Mouse (Mus musculus) liver, adult 2 months (tissue): ENCODE results near the gene Sh3pxd2a. TPM values are rescaled to one million over a fixed set of nuclear protein-coding genes. Genes with fewer than 3 reads are reported as not detected.

Experiments used
- DNase-seq: peaks from one replicate; pipeline ENCODE4 v3.0.0-alpha.2; 2011; ENCODE audit warnings: low read depth, low spot score; ENCODE audit errors: extremely low read depth
- H3K27ac ChIP-seq: fragments of 200-500 bp; replicated peaks from 2 replicates; pipeline ENCODE4 v1.5.1; 2012; ENCODE audit warnings: low read depth, mild to moderate bottlenecking, control low read depth, inconsistent platforms, low read length; ENCODE audit not compliant: insufficient read depth
- H3K27me3 ChIP-seq: fragments of 200-500 bp; 2 replicates; pipeline ENCODE4 v1.6.1; 2012; ENCODE audit warnings: mild to moderate bottlenecking, moderate library complexity, low read length, inconsistent platforms; ENCODE audit not compliant: control insufficient read depth, insufficient read depth
- H3K36me3 ChIP-seq: fragments of 200-500 bp; 2 replicates; pipeline ENCODE4 v1.6.1; 2012; ENCODE audit warnings: low read length, inconsistent platforms; ENCODE audit not compliant: control insufficient read depth, insufficient read depth
- H3K4me1 ChIP-seq: fragments of 200-500 bp; 2 replicates; pipeline ENCODE4 v1.6.1; 2011; ENCODE audit warnings: low read length; ENCODE audit not compliant: control insufficient read depth, insufficient read depth
- H3K4me3 ChIP-seq: fragments of 200-500 bp; 2 replicates; pipeline ENCODE4 v1.5.1; 2011; ENCODE audit warnings: low read depth, mild to moderate bottlenecking, control low read depth, low read length, moderate library complexity; ENCODE audit not compliant: insufficient read depth
- H3K79me2 ChIP-seq: fragments of 200-500 bp; 2 replicates; pipeline ENCODE4 v1.6.1; 2012; ENCODE audit warnings: inconsistent platforms, mild to moderate bottlenecking, low read length, moderate library complexity; ENCODE audit not compliant: control insufficient read depth, insufficient read depth
- H3K9ac ChIP-seq: fragments of 200-500 bp; 2 replicates; pipeline ENCODE4 v1.6.1; 2012; ENCODE audit warnings: low read depth, mild to moderate bottlenecking, control low read depth, inconsistent platforms, low read length
- CTCF ChIP-seq: fragments of 200-500 bp; IDR thresholded peaks from 2 replicates; pipeline ENCODE4 v1.5.1; 2011; ENCODE audit warnings: low read depth, low read length, control low read depth
- POLR2A ChIP-seq: fragments of 200-500 bp; IDR thresholded peaks from 2 replicates; pipeline ENCODE4 v1.6.1; 2011; ENCODE audit warnings: low read length, control low read depth; ENCODE audit not compliant: insufficient read depth; ENCODE audit errors: extremely low read depth
- WGBS: fragments of 180-500 bp; shearing (Covaris S2); methylation state at CpG from one replicate; pipeline ENCODE4 v1.1.7; 2018; 5-methylcytosine and 5-hydroxymethylcytosine counted together
- polyA plus RNA-seq: library from polyadenylated mRNA; depleted of rRNA; stranded (reverse); fragments of >200 nt; gene quantifications from 2 replicates; pipeline ENCODE4 v1.2.3, GENCODE M21; 2012
- total RNA-seq: library from RNA; depleted of rRNA; stranded (reverse); fragments of >200 nt; gene quantifications from 2 replicates; pipeline ENCODE4 v1.2.3, GENCODE M21; 2014

Gene Sh3pxd2a
- total and polyA plus RNA-seq, 2 experiments: 4.2 to 10.0 TPM

- Histone ChIP-seq H3K4me1 (peaks cover 6% of the 10 kb centered on the region; the same call in 1 of the 2 replicates), H3K36me3 (no peaks in the 10 kb centered on the region), H3K9ac (no peak overlapping the region), H3K79me2 (no peaks in the 10 kb centered on the region), H3K4me3 (no peak overlapping the region; the same call in 1 of the 2 replicates), H3K27me3 (peaks cover 9% of the 10 kb centered on the region), H3K27ac (no peak overlapping the region)
- WGBS: 5% methylated on average over 90 of the region's 90 CpGs
- no peak for DNase-seq
- TF ChIP-seq CTCF (no peak), POLR2A (no peak)
Observed at GRCm38 (mm10) chr19:47253053-47253628, 211.1 kb downstream of the Sh3pxd2a start.

- Histone ChIP-seq H3K79me2 (no peaks in the 10 kb centered on the region), H3K4me3 (no peak overlapping the region), H3K27me3 (peaks cover 9% of the 10 kb centered on the region), H3K9ac (no peak overlapping the region), H3K27ac (no peak overlapping the region), H3K36me3 (no peaks in the 10 kb centered on the region), H3K4me1 (peaks cover 8% of the 10 kb centered on the region; the same call in 1 of the 2 replicates)
- DNase-seq: no peak
- 84% methylated on average over 6 of the region's 6 CpGs for WGBS
- no peak for TF ChIP-seq POLR2A
- no peak for TF ChIP-seq CTCF
Observed at GRCm38 (mm10) chr19:47250931-47251330, 213.3 kb downstream of the Sh3pxd2a start.

GRCm38 (mm10) chr19:47248906-47249568 lies 215.2 kb downstream of the Sh3pxd2a start:
- Histone ChIP-seq H3K27ac (peak overlapping the region; percentile 30), H3K27me3 (peaks cover 9% of the 10 kb centered on the region), H3K9ac (no peak overlapping the region), H3K79me2 (no peaks in the 10 kb centered on the region), H3K4me3 (no peak overlapping the region), H3K36me3 (no peaks in the 10 kb centered on the region), H3K4me1 (peaks cover 8% of the 10 kb centered on the region; the same call in 1 of the 2 replicates)
- whole genome bisulfite sequencing: 62% methylated on average over 16 of the region's 16 CpGs
- TF ChIP-seq CTCF (no peak), POLR2A (no peak)
- peak; percentile 61 for DNase-seq

- Histone ChIP-seq H3K79me2 (no peaks in the 10 kb centered on the region), H3K27me3 (peaks cover 5% of the 10 kb centered on the region), H3K4me1 (peaks cover 8% of the 10 kb centered on the region; the same call in 1 of the 2 replicates), H3K9ac (peak overlapping the region; percentile 44; the same call in 1 of the 2 replicates), H3K4me3 (no peak overlapping the region), H3K27ac (peak overlapping the region; percentile 88), H3K36me3 (no peaks in the 10 kb centered on the region)
- TF ChIP-seq POLR2A: no peak
- TF ChIP-seq CTCF: no peak
- DNase-seq: peak; percentile 85
- WGBS: 13% methylated on average over 7 of the region's 7 CpGs
Observed at GRCm38 (mm10) chr19:47248296-47248695, 215.9 kb downstream of the Sh3pxd2a start.

- Histone ChIP-seq H3K27ac (peak overlapping the region; percentile 88), H3K79me2 (no peaks in the 10 kb centered on the region), H3K4me3 (peak overlapping the region; percentile 16; the same call in 1 of the 2 replicates), H3K27me3 (peaks cover under 1% of the 10 kb centered on the region; the same call in 1 of the 2 replicates), H3K36me3 (no peaks in the 10 kb centered on the region), H3K4me1 (peaks cover 8% of the 10 kb centered on the region; the same call in 1 of the 2 replicates), H3K9ac (peak overlapping the region; percentile 44)
- no peak for TF ChIP-seq CTCF
- TF ChIP-seq POLR2A: no peak
- DNase-seq: peak; percentile 84
- WGBS: 9% methylated on average over 11 of the region's 11 CpGs
Observed at GRCm38 (mm10) chr19:47247791-47248190, 216.4 kb downstream of the Sh3pxd2a start.
